Mouse (Mus musculus) bone marrow macrophage, adult 2 months (primary cell): ENCODE data around the gene Lin28b. TPM values are rescaled to one million over a fixed set of nuclear protein-coding genes. Genes with fewer than 3 reads are reported as not detected.
"Not testable (repeated sequence)": the region's sequence is repeated elsewhere in the genome, so short reads cannot be mapped to it uniquely, and the experiment has no call there.

ENCODE experiments used
- H3K27ac ChIP-seq: 2 replicates; pipeline ENCODE4 v1.5.1; 2012; ENCODE audit warnings: low read depth, low read length; ENCODE audit not compliant: insufficient read depth
- H3K4me1 ChIP-seq: 2 replicates; pipeline ENCODE4 v1.6.1; 2012; ENCODE audit warnings: low read length; ENCODE audit not compliant: control insufficient read depth, insufficient read depth
- H3K4me3 ChIP-seq: 2 replicates; pipeline ENCODE4 v1.5.1; 2012; ENCODE audit warnings: mild to moderate bottlenecking, low read length, moderate library complexity; ENCODE audit not compliant: insufficient read depth
- CTCF ChIP-seq: IDR thresholded peaks from 2 replicates; pipeline ENCODE4 v1.5.1; 2012; ENCODE audit warnings: low read depth, mild to moderate bottlenecking, low read length, moderate library complexity
- POLR2A ChIP-seq: IDR thresholded peaks from 2 replicates; pipeline ENCODE4 v1.6.1; 2012; ENCODE audit warnings: mild to moderate bottlenecking, low read depth, low read length, borderline replicate concordance
- polyA plus RNA-seq: library from polyadenylated mRNA; stranded (reverse); fragments of >200 nt; gene quantifications from 2 replicates; pipeline ENCODE4 v1.2.4, GENCODE M21; 2012; ENCODE audit not compliant: missing spikeins, insufficient read depth, insufficient read length

Lin28b gene
- polyA plus RNA-seq, 1 experiment: not detected

GRCm38 (mm10) chr10:45369639-45370038 lies 116.6 kb downstream of the Lin28b start:
- H3K4me3 ChIP-seq: no peak overlapping the region
- no peak overlapping the region for H3K27ac ChIP-seq
- H3K4me1 ChIP-seq: no peaks in the 10 kb centered on the region
- no peak for TF ChIP-seq CTCF

- no peak overlapping the region for H3K4me3 ChIP-seq
- H3K4me1 ChIP-seq: peaks cover 5% of the 10 kb centered on the region; the same call in 1 of the 2 replicates
- H3K27ac ChIP-seq: no peak overlapping the region
- no peak for TF ChIP-seq POLR2A
- no peak for TF ChIP-seq CTCF
Observed at GRCm38 (mm10) chr10:45366987-45367705, 119.0 kb downstream of the Lin28b start.

GRCm38 (mm10) chr10:45363396-45363795 lies 122.8 kb downstream of the Lin28b start:
- Histone ChIP-seq H3K4me3 (no peak overlapping the region), H3K4me1 (peaks cover 5% of the 10 kb centered on the region; the same call in 1 of the 2 replicates), H3K27ac (no peak overlapping the region)
- no peak for TF ChIP-seq POLR2A
- no peak for TF ChIP-seq CTCF

GRCm38 (mm10) chr10:45356091-45356490 lies 130.1 kb downstream of the Lin28b start:
- Histone ChIP-seq H3K4me1 (no peaks in the 10 kb centered on the region), H3K27ac (no peak overlapping the region), H3K4me3 (no peak overlapping the region)
- TF ChIP-seq POLR2A (no peak), CTCF (no peak)

GRCm38 (mm10) chr10:45348143-45348542 lies 138.1 kb downstream of the Lin28b start:
- not testable (repeated sequence) for H3K4me1 ChIP-seq, H3K27ac ChIP-seq, H3K4me3 ChIP-seq

GRCm38 (mm10) chr10:45345217-45345616 lies 141.0 kb downstream of the Lin28b start:
- TF ChIP-seq POLR2A (no peak), CTCF (no peak)
- no peak overlapping the region for H3K4me3 ChIP-seq
- H3K4me1 ChIP-seq: no peaks in the 10 kb centered on the region
- no peak overlapping the region for H3K27ac ChIP-seq

GRCm38 (mm10) chr10:45344381-45344780 lies 141.8 kb downstream of the Lin28b start:
- no peaks in the 10 kb centered on the region for H3K4me1 ChIP-seq

GRCm38 (mm10) chr10:45339106-45339505 lies 147.1 kb downstream of the Lin28b start:
- Histone ChIP-seq H3K27ac (no peak overlapping the region), H3K4me3 (no peak overlapping the region), H3K4me1 (no peaks in the 10 kb centered on the region)
- TF ChIP-seq CTCF: no peak
- no peak for TF ChIP-seq POLR2A

More at GRCm38 (mm10) chr10:45344381-45344780, 141.8 kb downstream of the Lin28b start:
- TF ChIP-seq POLR2A: no peak
- Histone ChIP-seq H3K4me3 (no peak overlapping the region), H3K27ac (no peak overlapping the region)

GRCm38 (mm10) chr10:45335434-45336422 lies 150.5 kb downstream of the Lin28b start, which contains the start of gene Bves:
TSS of gene Bves (plus strand) at chr10:45335772.
- no peak for TF ChIP-seq POLR2A
- TF ChIP-seq CTCF: no peak
- Histone ChIP-seq H3K4me1 (no peaks in the 10 kb centered on the region), H3K4me3 (peak within 1 kb of the TSS; percentile 33), H3K27ac (no peak within 1 kb of the TSS)

- Histone ChIP-seq H3K4me3 (no peak overlapping the region), H3K27ac (no peak overlapping the region), H3K4me1 (no peaks in the 10 kb centered on the region)
- TF ChIP-seq POLR2A (no peak), CTCF (no peak)
Observed at GRCm38 (mm10) chr10:45334925-45335324, 151.3 kb downstream of the Lin28b start.
